In genomic region chr7:99015419-99015818, GRCm38 (mm10) we compare ENCODE assay signal across 8 mouse cellular contexts.
DNase-seq lines count a peak whose midpoint lies in the region; ATAC-seq and TF ChIP-seq lines count a peak whose summit lies in the region.

No protein-coding gene starts in this region.

- ATAC-seq in liver, embryonic 11.5 days (replicated peaks; ENCODE audit: low FRiP score), result no peak

- WGBS in liver, embryonic 11.5 days, result 80% methylated on average over 17 of the region's 17 CpGs

- intact Hi-C loops in left cerebral cortex, adult 2 months (cut with DNase I), result no loop called here

- peak; percentile 24 to 32 for DNase-seq in left cerebral cortex, adult 2 months (ENCODE audit: extremely low spot score in 1 of 2, low spot score in 2 of 2)
- DNase-seq in left cerebral cortex, adult 11 months (ENCODE audit: low spot score), result no peak
- peak; percentile 17 for DNase-seq in forelimb bud, embryonic 11.5 days (ENCODE audit: low read depth, low spot score)
- peak; percentile 22 to 31 for DNase-seq in layer of hippocampus, postnatal 25 days (ENCODE audit: extremely low spot score in 1 of 2, low spot score in 1 of 2)
- DNase-seq in right cerebral cortex, adult 2 months (ENCODE audit: low spot score in 2 of 2), result peak; percentile 25 to 46
- no peak for DNase-seq in liver, embryonic 11.5 days (ENCODE audit: low spot score)
- no peak for DNase-seq in ovary, postnatal 14 days (ENCODE audit: low spot score)
- no peak for DNase-seq in adipocyte (ENCODE audit: low spot score)

- no peaks in the 10 kb centered on the region; the same call in 1 of the 2 replicates for H3K36me3 ChIP-seq in liver, embryonic 11.5 days (ENCODE audit: control insufficient read depth, insufficient read depth, low read length)

- no peaks in the 10 kb centered on the region for H3K9me3 ChIP-seq in liver, embryonic 11.5 days (ENCODE audit: control insufficient read depth, low read length)

- TF ChIP-seq CTCF in left cerebral cortex, adult 2 months (IDR thresholded peaks at IDR 0.05), result no peak

- H3K4me3 ChIP-seq in left cerebral cortex, adult 2 months, result no peak overlapping the region
- H3K4me3 ChIP-seq in liver, embryonic 11.5 days (ENCODE audit: low read depth, low read length), result no peak overlapping the region

- no peak overlapping the region for H3K9ac ChIP-seq in liver, embryonic 11.5 days (ENCODE audit: low read depth, low read length)

- peaks cover 4% of the 10 kb centered on the region for H3K4me1 ChIP-seq in liver, embryonic 11.5 days (replicated peaks; ENCODE audit: control insufficient read depth, insufficient read depth, low read length)

- H3K27ac ChIP-seq in left cerebral cortex, adult 2 months, result peak overlapping the region; percentile 26; the same call in 1 of the 2 replicates
- H3K27ac ChIP-seq in liver, embryonic 11.5 days (ENCODE audit: low read depth, low read length), result no peak overlapping the region

- no peaks in the 10 kb centered on the region for H3K27me3 ChIP-seq in liver, embryonic 11.5 days (replicated peaks; ENCODE audit: control insufficient read depth, insufficient read depth, low read length)

- H3K4me2 ChIP-seq in liver, embryonic 11.5 days, result no peak overlapping the region

Comparison
In these comparisons a context has a peak if more than half of its experiments do, and no peak if none do; other contexts are left out.
1. DNase-seq: peak in left cerebral cortex, adult 2 months (2 of 2), forelimb bud, embryonic 11.5 days (single experiment), layer of hippocampus, postnatal 25 days (2 of 2) and right cerebral cortex, adult 2 months (2 of 2); none in left cerebral cortex, adult 11 months (single experiment), liver, embryonic 11.5 days (single experiment), ovary, postnatal 14 days (single experiment) and adipocyte (single experiment).